Mouse (Mus musculus) thymus, postnatal 36 days (tissue): Measurements from ENCODE around the gene Grb14.

Experiments used
- DNase-seq, 2 experiments: peaks; one replicate each; pipeline ENCODE4 v3.0.0; 2022; ENCODE audit warnings: mixed read lengths in 2 of 2

The Grb14 gene

GRCm38 (mm10) chr2:65024887-65025286 is at the start of gene Grb14:
Grb14 (minus strand) TSS chr2:65024987.
- DNase-seq: no peak

- DNase-seq: no peak
Measured at GRCm38 (mm10) chr2:65072205-65072604, 47.4 kb upstream of the Grb14 start.

- DNase-seq: no peak
Measured at GRCm38 (mm10) chr2:65053764-65054163, 29.0 kb upstream of the Grb14 start.

- DNase-seq: no peak
Measured at GRCm38 (mm10) chr2:65052191-65053012, 27.6 kb upstream of the Grb14 start.

GRCm38 (mm10) chr2:65050776-65051175 is 26.0 kb upstream of the Grb14 start:
- no peak for DNase-seq

- DNase-seq: no peak
Measured at GRCm38 (mm10) chr2:65048234-65049017, 23.6 kb upstream of the Grb14 start.

GRCm38 (mm10) chr2:65038164-65038563 is 13.4 kb upstream of the Grb14 start:
- no peak for DNase-seq

- DNase-seq: no peak
Measured at GRCm38 (mm10) chr2:65037546-65037945, 12.8 kb upstream of the Grb14 start.

GRCm38 (mm10) chr2:65022363-65023240 is 2.2 kb downstream of the Grb14 start:
- DNase-seq: peak; percentile 53 to 68

- no peak for DNase-seq
Measured at GRCm38 (mm10) chr2:65021691-65022362, 3.0 kb downstream of the Grb14 start.

GRCm38 (mm10) chr2:65017375-65017774 is 7.4 kb downstream of the Grb14 start:
- DNase-seq: no peak

- DNase-seq: no peak
Measured at GRCm38 (mm10) chr2:65014552-65014951, 10.2 kb downstream of the Grb14 start.

- no peak for DNase-seq
Measured at GRCm38 (mm10) chr2:65010105-65010504, 14.7 kb downstream of the Grb14 start.

GRCm38 (mm10) chr2:65007396-65007795 is 17.4 kb downstream of the Grb14 start:
- no peak for DNase-seq

- DNase-seq: no peak
Measured at GRCm38 (mm10) chr2:65005044-65005443, 19.7 kb downstream of the Grb14 start.

- no peak for DNase-seq
Measured at GRCm38 (mm10) chr2:65003433-65003832, 21.4 kb downstream of the Grb14 start.

- DNase-seq: no peak
Measured at GRCm38 (mm10) chr2:65002631-65003030, 22.2 kb downstream of the Grb14 start.

- DNase-seq: no peak
Measured at GRCm38 (mm10) chr2:64995048-64995447, 29.7 kb downstream of the Grb14 start.

- DNase-seq: no peak
Measured at GRCm38 (mm10) chr2:64989426-64990187, 35.2 kb downstream of the Grb14 start.

- DNase-seq: no peak
Measured at GRCm38 (mm10) chr2:64987782-64988181, 37.0 kb downstream of the Grb14 start.

- no peak for DNase-seq
Measured at GRCm38 (mm10) chr2:64975546-64975945, 49.2 kb downstream of the Grb14 start.

- no peak for DNase-seq
Measured at GRCm38 (mm10) chr2:64974549-64974948, 50.2 kb downstream of the Grb14 start.
